Mouse (Mus musculus) neural tube, embryonic 14.5 days (tissue): ENCODE data around the gene Tradd. TPM values are rescaled to one million over a fixed set of nuclear protein-coding genes. Genes with fewer than 3 reads are reported as not detected.

ENCODE experiments used
- ATAC-seq: fragments of 200-750 bp; cut with Nextera tagmentation; 2 replicates; pipeline ENCODE4 v1.8.0; 2017; ENCODE audit warnings: low read depth, mild to moderate bottlenecking, moderate TSS enrichment, moderate library complexity
- H3K27ac ChIP-seq: fragments of 300-500 bp; sonication (generic); 2 replicates; pipeline ENCODE4 v1.5.1; 2014; ENCODE audit warnings: low read depth, mild to moderate bottlenecking, control low read depth, low read length, moderate library complexity, mixed read lengths
- H3K27me3 ChIP-seq: fragments of 300-500 bp; sonication (generic); 2 replicates; pipeline ENCODE4 v1.6.1; 2014; ENCODE audit warnings: low read length; ENCODE audit not compliant: control insufficient read depth, insufficient read depth
- H3K36me3 ChIP-seq: fragments of 300-500 bp; sonication (generic); 2 replicates; pipeline ENCODE4 v1.6.1; 2014; ENCODE audit warnings: low read length, mixed read lengths; ENCODE audit not compliant: control insufficient read depth, insufficient read depth
- H3K4me1 ChIP-seq: fragments of 300-500 bp; sonication (generic); 2 replicates; pipeline ENCODE4 v1.6.1; 2014; ENCODE audit warnings: low read length; ENCODE audit not compliant: control insufficient read depth, insufficient read depth
- H3K4me2 ChIP-seq: fragments of 300-500 bp; sonication (generic); 2 replicates; pipeline ENCODE4 v1.6.1; 2014; ENCODE audit warnings: mild to moderate bottlenecking, low read depth, low read length, control low read depth
- H3K4me3 ChIP-seq: fragments of 300-500 bp; sonication (generic); 2 replicates; pipeline ENCODE4 v1.5.1; 2014; ENCODE audit warnings: low read depth, low read length, control low read depth, mixed read lengths
- H3K9ac ChIP-seq: fragments of 300-500 bp; sonication (generic); replicated peaks from 2 replicates; pipeline ENCODE4 v1.6.1; 2014; ENCODE audit warnings: low read depth, mild to moderate bottlenecking, control low read depth, low read length, mixed read lengths
- H3K9me3 ChIP-seq: fragments of 300-500 bp; sonication (generic); 2 replicates; pipeline ENCODE4 v1.6.1; 2016; ENCODE audit warnings: low read length; ENCODE audit not compliant: control insufficient read depth
- WGBS: fragments of 180-500 bp; shearing (Covaris S2); extraction: QIAGEN DNeasy Blood & Tissue Kit; methylation state at CpG from one replicate; pipeline ENCODE4 v1.1.7; 2014; 5-methylcytosine and 5-hydroxymethylcytosine counted together
- polyA plus RNA-seq: library from polyadenylated mRNA; unstranded; fragments of >200 nt; fragmentation: Nextera tagmentation; extraction: Ambion mirVana; gene quantifications from 2 replicates; pipeline ENCODE4 v1.2.1, GENCODE M21; 2014

Tradd gene
- polyA plus RNA-seq, 1 experiment from 2014 or later = 13.1 TPM

GRCm38 (mm10) chr8:105290554-105291314, 26.3 kb upstream of the Tradd start:
- Histone ChIP-seq H3K36me3 (no peaks in the 10 kb centered on the region), H3K4me2 (peak overlapping the region; percentile 78), H3K4me1 (peaks cover 23% of the 10 kb centered on the region), H3K9me3 (no peaks in the 10 kb centered on the region), H3K4me3 (peak overlapping the region; percentile 38; the same call in 1 of the 2 replicates), H3K27me3 (no peaks in the 10 kb centered on the region), H3K27ac (no peak overlapping the region), H3K9ac (no peak overlapping the region)
- WGBS = 7% methylated on average over 31 of the region's 31 CpGs
- no peak for ATAC-seq

- no peaks in the 10 kb centered on the region for H3K27me3 ChIP-seq
- peak within 1 kb of the TSS; percentile 38 for H3K4me3 ChIP-seq
- peaks cover 23% of the 10 kb centered on the region for H3K4me1 ChIP-seq
- peak within 1 kb of the TSS; percentile 78 for H3K4me2 ChIP-seq
- ATAC-seq = peak; percentile 23
- peak within 1 kb of the TSS; percentile 82 for H3K27ac ChIP-seq
- peaks cover 5% of the 10 kb centered on the region; the same call in 1 of the 2 replicates for H3K36me3 ChIP-seq
- H3K9me3 ChIP-seq = no peaks in the 10 kb centered on the region
- 2% methylated on average over 42 of the region's 43 CpGs for WGBS
- H3K9ac ChIP-seq = peak within 1 kb of the TSS; percentile 44
Observed at GRCm38 (mm10) chr8:105289805-105290460, 25.5 kb upstream of the Tradd start, which contains the start of gene 4931428F04Rik. TSS of gene 4931428F04Rik (minus strand) at chr8:105289864.

- H3K4me1 ChIP-seq = peaks cover 23% of the 10 kb centered on the region
Observed at GRCm38 (mm10) chr8:105288958-105289732, 24.7 kb upstream of the Tradd start.

GRCm38 (mm10) chr8:105288231-105288630, 23.8 kb upstream of the Tradd start:
- Histone ChIP-seq H3K27me3 (no peaks in the 10 kb centered on the region), H3K36me3 (peaks cover 11% of the 10 kb centered on the region; the same call in 1 of the 2 replicates), H3K9ac (peak overlapping the region; percentile 2; the same call in 1 of the 2 replicates), H3K4me3 (peak overlapping the region; percentile 38), H3K4me1 (peaks cover 23% of the 10 kb centered on the region), H3K4me2 (peak overlapping the region; percentile 78), H3K9me3 (no peaks in the 10 kb centered on the region), H3K27ac (no peak overlapping the region)
- 89% methylated on average over 5 of the region's 5 CpGs for WGBS
- no peak for ATAC-seq

More at GRCm38 (mm10) chr8:105288958-105289732, 24.7 kb upstream of the Tradd start:
- Histone ChIP-seq H3K27ac (peak overlapping the region; percentile 82), H3K36me3 (peaks cover 10% of the 10 kb centered on the region; the same call in 1 of the 2 replicates), H3K9me3 (no peaks in the 10 kb centered on the region), H3K27me3 (no peaks in the 10 kb centered on the region), H3K4me3 (peak overlapping the region; percentile 38), H3K4me2 (peak overlapping the region; percentile 78), H3K9ac (peak overlapping the region; percentile 44)
- peak; percentile 93 for ATAC-seq
- under 1% methylated on average over 53 of the region's 53 CpGs for WGBS

GRCm38 (mm10) chr8:105286907-105287306, 22.5 kb upstream of the Tradd start:
- ATAC-seq = no peak
- no peak overlapping the region for H3K9ac ChIP-seq

GRCm38 (mm10) chr8:105285514-105285913, 21.1 kb upstream of the Tradd start:
- Histone ChIP-seq H3K4me1 (peaks cover 19% of the 10 kb centered on the region), H3K27ac (no peak overlapping the region), H3K9me3 (no peaks in the 10 kb centered on the region), H3K27me3 (no peaks in the 10 kb centered on the region), H3K4me3 (no peak overlapping the region), H3K4me2 (no peak overlapping the region), H3K9ac (no peak overlapping the region), H3K36me3 (peaks cover 25% of the 10 kb centered on the region; the same call in 1 of the 2 replicates)
- 40% methylated on average over 12 of the region's 12 CpGs for WGBS
- ATAC-seq = no peak

More at GRCm38 (mm10) chr8:105286907-105287306, 22.5 kb upstream of the Tradd start:
- 78% methylated on average over 4 of the region's 4 CpGs for WGBS
- Histone ChIP-seq H3K4me2 (peak overlapping the region; percentile 78; the same call in 1 of the 2 replicates), H3K27me3 (no peaks in the 10 kb centered on the region), H3K4me1 (peaks cover 23% of the 10 kb centered on the region), H3K9me3 (no peaks in the 10 kb centered on the region), H3K4me3 (no peak overlapping the region; the same call in 1 of the 2 replicates), H3K27ac (no peak overlapping the region), H3K36me3 (peaks cover 18% of the 10 kb centered on the region; the same call in 1 of the 2 replicates)

- Histone ChIP-seq H3K9ac (no peak overlapping the region), H3K27ac (no peak overlapping the region), H3K4me2 (no peak overlapping the region), H3K4me3 (no peak overlapping the region), H3K27me3 (peaks cover 2% of the 10 kb centered on the region; the same call in 1 of the 2 replicates), H3K9me3 (no peaks in the 10 kb centered on the region), H3K4me1 (peaks cover 13% of the 10 kb centered on the region; the same call in 1 of the 2 replicates), H3K36me3 (peaks cover 30% of the 10 kb centered on the region; the same call in 1 of the 2 replicates)
- WGBS = 25% methylated on average over 23 of the region's 23 CpGs
- no peak; the same call in 1 of the 2 replicates for ATAC-seq
Observed at GRCm38 (mm10) chr8:105283074-105283473, 18.7 kb upstream of the Tradd start.

GRCm38 (mm10) chr8:105282239-105282638, 17.8 kb upstream of the Tradd start:
- WGBS = 93% methylated on average over 4 of the region's 4 CpGs
- Histone ChIP-seq H3K27me3 (peaks cover 6% of the 10 kb centered on the region), H3K9ac (no peak overlapping the region), H3K4me1 (peaks cover 9% of the 10 kb centered on the region; the same call in 1 of the 2 replicates), H3K36me3 (peaks cover 30% of the 10 kb centered on the region; the same call in 1 of the 2 replicates), H3K9me3 (no peaks in the 10 kb centered on the region), H3K27ac (no peak overlapping the region), H3K4me3 (no peak overlapping the region), H3K4me2 (no peak overlapping the region)
- ATAC-seq = no peak
